Mouse (Mus musculus) liver, embryonic 11.5 days (tissue): ENCODE results near the gene Apom. TPM values are rescaled to one million over a fixed set of nuclear protein-coding genes. Genes with fewer than 3 reads are reported as not detected.

ENCODE experiments used
- ATAC-seq: fragments of 200-750 bp; cut with Nextera tagmentation; replicated peaks from 2 replicates; pipeline ENCODE4 v1.8.0; 2017; ENCODE audit warnings: moderate number of reproducible peaks, mild to moderate bottlenecking, moderate TSS enrichment, moderate library complexity; ENCODE audit not compliant: low FRiP score
- DNase-seq: peaks from one replicate; pipeline ENCODE4 v3.0.0-alpha.2; 2017; ENCODE audit warnings: low spot score
- H3K27ac ChIP-seq: fragments of 300-500 bp; sonication (generic); 2 replicates; pipeline ENCODE4 v1.5.1; 2014; ENCODE audit warnings: mild to moderate bottlenecking, low read depth, low read length, control low read depth
- H3K27me3 ChIP-seq: fragments of 300-500 bp; sonication (generic); replicated peaks from 2 replicates; pipeline ENCODE4 v1.6.1; 2014; ENCODE audit warnings: low read length, mixed read lengths; ENCODE audit not compliant: control insufficient read depth, insufficient read depth
- H3K36me3 ChIP-seq: fragments of 300-500 bp; sonication (generic); 2 replicates; pipeline ENCODE4 v1.6.1; 2014; ENCODE audit warnings: mild to moderate bottlenecking, low read length, moderate library complexity, mixed read lengths; ENCODE audit not compliant: control insufficient read depth, insufficient read depth
- H3K4me1 ChIP-seq: fragments of 300-500 bp; sonication (generic); replicated peaks from 2 replicates; pipeline ENCODE4 v1.6.1; 2014; ENCODE audit warnings: low read length, mixed read lengths; ENCODE audit not compliant: control insufficient read depth, insufficient read depth
- H3K4me2 ChIP-seq: fragments of 300-500 bp; sonication (generic); 2 replicates; pipeline ENCODE4 v1.6.1; 2014; ENCODE audit warnings: mild to moderate bottlenecking, control low read depth, moderate library complexity
- H3K4me3 ChIP-seq: fragments of 300-500 bp; sonication (generic); 2 replicates; pipeline ENCODE4 v1.5.1; 2014; ENCODE audit warnings: low read depth, low read length, control low read depth
- H3K9ac ChIP-seq: fragments of 300-500 bp; sonication (generic); 2 replicates; pipeline ENCODE4 v1.6.1; 2014; ENCODE audit warnings: low read depth, low read length, control low read depth
- H3K9me3 ChIP-seq: fragments of 300-500 bp; sonication (generic); 2 replicates; pipeline ENCODE4 v1.6.1; 2016; ENCODE audit warnings: low read length, inconsistent platforms, mixed read lengths; ENCODE audit not compliant: control insufficient read depth
- WGBS: fragments of 180-500 bp; shearing (Covaris S2); extraction: QIAGEN DNeasy Blood & Tissue Kit; methylation state at CpG from one replicate; pipeline ENCODE4 v1.1.7; 2014; 5-methylcytosine and 5-hydroxymethylcytosine counted together
- polyA plus RNA-seq: library from polyadenylated mRNA; unstranded; fragments of >200 nt; fragmentation: Nextera tagmentation; extraction: Ambion mirVana; gene quantifications from 2 replicates; pipeline ENCODE4 v1.2.1, GENCODE M21; 2014

Apom gene
- polyA plus RNA-seq, 1 experiment from 2014 or later, result 429 TPM

GRCm38 (mm10) chr17:35103221-35103690 is 28.6 kb downstream of the Apom start:
- DNase-seq, result no peak
- H3K9me3 ChIP-seq, result no peaks in the 10 kb centered on the region
- H3K4me1 ChIP-seq, result peaks cover 41% of the 10 kb centered on the region
- peak overlapping the region; percentile 52 for H3K9ac ChIP-seq
- peak overlapping the region; percentile 73; the same call in 1 of the 2 replicates for H3K27ac ChIP-seq
- H3K36me3 ChIP-seq, result peaks cover 34% of the 10 kb centered on the region
- no peak overlapping the region for H3K4me3 ChIP-seq
- WGBS, result 59% methylated on average over 6 of the region's 6 CpGs
- no peak for ATAC-seq
- H3K4me2 ChIP-seq, result no peak overlapping the region
- H3K27me3 ChIP-seq, result no peaks in the 10 kb centered on the region

GRCm38 (mm10) chr17:35102299-35102698 is 29.6 kb downstream of the Apom start:
- H3K36me3 ChIP-seq, result peaks cover 34% of the 10 kb centered on the region
- 77% methylated on average over 8 of the region's 8 CpGs for WGBS

GRCm38 (mm10) chr17:35101161-35101560 is 30.7 kb downstream of the Apom start:
- no peaks in the 10 kb centered on the region for H3K27me3 ChIP-seq
- H3K36me3 ChIP-seq, result peaks cover 42% of the 10 kb centered on the region
- H3K27ac ChIP-seq, result no peak overlapping the region
- 91% methylated on average over 11 of the region's 11 CpGs for WGBS
- H3K9me3 ChIP-seq, result no peaks in the 10 kb centered on the region
- H3K4me2 ChIP-seq, result no peak overlapping the region
- H3K4me3 ChIP-seq, result no peak overlapping the region
- no peak for DNase-seq
- no peak overlapping the region for H3K9ac ChIP-seq
- peaks cover 39% of the 10 kb centered on the region for H3K4me1 ChIP-seq
- no peak for ATAC-seq

More at GRCm38 (mm10) chr17:35102299-35102698, 29.6 kb downstream of the Apom start:
- Histone ChIP-seq H3K4me1 (peaks cover 41% of the 10 kb centered on the region), H3K27ac (no peak overlapping the region), H3K9ac (no peak overlapping the region), H3K9me3 (no peaks in the 10 kb centered on the region), H3K4me2 (no peak overlapping the region), H3K4me3 (no peak overlapping the region), H3K27me3 (no peaks in the 10 kb centered on the region)
- ATAC-seq (no peak), DNase-seq (no peak)

GRCm38 (mm10) chr17:35100196-35100765 is 31.6 kb downstream of the Apom start:
- Histone ChIP-seq H3K4me3 (no peak overlapping the region), H3K9ac (no peak overlapping the region), H3K36me3 (peaks cover 44% of the 10 kb centered on the region), H3K4me2 (no peak overlapping the region), H3K27me3 (no peaks in the 10 kb centered on the region), H3K27ac (no peak overlapping the region), H3K9me3 (no peaks in the 10 kb centered on the region), H3K4me1 (peaks cover 30% of the 10 kb centered on the region)
- DNase-seq (no peak), ATAC-seq (no peak)
- WGBS, result 72% methylated on average over 10 of the region's 10 CpGs

GRCm38 (mm10) chr17:35097164-35097655 is 34.6 kb downstream of the Apom start:
- H3K27me3 ChIP-seq, result no peaks in the 10 kb centered on the region
- no peak for DNase-seq
- ATAC-seq, result no peak
- H3K27ac ChIP-seq, result no peak overlapping the region
- no peak overlapping the region for H3K9ac ChIP-seq
- peaks cover under 1% of the 10 kb centered on the region; the same call in 1 of the 2 replicates for H3K4me1 ChIP-seq
- H3K4me2 ChIP-seq, result no peak overlapping the region
- H3K4me3 ChIP-seq, result no peak overlapping the region
- H3K9me3 ChIP-seq, result no peaks in the 10 kb centered on the region
- WGBS, result 90% methylated on average over 12 of the region's 12 CpGs
- peaks cover 39% of the 10 kb centered on the region for H3K36me3 ChIP-seq

DNA sequence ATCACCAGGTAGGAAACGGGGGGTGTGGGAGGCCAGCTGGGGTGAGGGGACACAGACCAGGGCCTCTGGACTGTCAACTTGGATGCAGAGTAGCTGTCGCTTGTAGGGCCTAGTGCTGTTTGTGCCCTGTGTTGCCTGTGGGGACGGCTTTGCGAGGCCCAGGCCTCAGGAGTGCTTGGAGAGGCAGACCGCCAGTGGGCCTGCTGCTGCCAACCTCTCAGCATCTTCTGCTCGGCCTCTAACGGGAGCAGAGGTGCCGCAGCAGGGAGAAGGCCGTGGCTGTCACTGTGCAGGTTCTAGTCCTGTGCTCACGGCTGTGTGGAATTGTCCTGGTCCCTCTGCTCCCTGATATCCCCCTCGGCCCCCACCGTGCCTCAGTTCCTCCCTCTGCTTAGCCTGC is 35.3 kb downstream of the Apom start:
- H3K36me3 ChIP-seq, result peaks cover 36% of the 10 kb centered on the region
- WGBS, result 89% methylated on average over 12 of the region's 12 CpGs
- H3K9ac ChIP-seq, result no peak overlapping the region

DNA sequence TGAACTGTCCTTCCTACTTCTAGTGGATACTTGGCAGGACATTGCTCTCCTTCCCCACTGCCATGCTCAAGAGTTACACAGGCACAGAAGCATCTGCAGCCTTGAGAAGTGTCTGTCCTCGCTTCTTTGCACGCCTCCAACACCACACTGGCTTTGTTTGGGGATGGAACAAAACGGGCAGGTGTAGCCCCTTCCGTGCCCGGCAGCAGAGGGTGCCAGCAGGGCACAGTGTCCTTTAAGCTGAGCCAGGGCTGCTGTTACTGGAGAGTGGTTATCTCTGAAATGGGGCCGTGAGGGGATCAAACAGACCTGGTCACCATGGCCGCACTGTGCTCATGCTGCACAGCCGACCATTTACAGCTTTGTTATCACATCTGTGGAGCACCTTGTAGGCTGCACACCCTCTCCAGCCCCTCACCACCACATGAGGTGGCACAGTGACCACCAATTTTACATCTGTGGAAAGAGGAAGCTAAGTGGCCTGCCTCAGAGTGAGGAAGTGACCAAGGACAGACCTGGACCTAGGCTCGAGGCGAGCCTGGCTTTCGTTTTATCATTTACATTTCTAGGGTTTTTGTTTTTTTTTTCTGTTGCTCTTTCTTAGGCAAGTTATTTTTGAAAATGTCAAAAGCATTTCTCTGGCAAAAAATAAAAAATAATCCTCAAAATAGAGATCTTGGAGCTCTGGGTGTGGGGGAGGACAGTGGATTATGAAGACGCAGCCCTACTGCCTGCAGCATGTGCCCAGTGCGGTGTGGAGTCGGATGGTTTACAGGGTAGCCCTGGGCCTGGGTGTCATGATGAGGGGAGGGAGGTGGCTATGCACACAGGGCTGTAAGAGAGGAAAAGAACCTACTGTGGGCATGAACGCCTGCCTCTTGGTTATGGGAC is 37.1 kb downstream of the Apom start:
- Histone ChIP-seq H3K9ac (no peak overlapping the region), H3K4me2 (no peak overlapping the region), H3K27ac (no peak overlapping the region), H3K36me3 (peaks cover 28% of the 10 kb centered on the region), H3K9me3 (no peaks in the 10 kb centered on the region), H3K4me3 (no peak overlapping the region), H3K4me1 (peaks cover 7% of the 10 kb centered on the region), H3K27me3 (no peaks in the 10 kb centered on the region)
- 85% methylated on average over 15 of the region's 15 CpGs for WGBS
- DNase-seq (no peak), ATAC-seq (no peak)

More for the DNA sequence above, 35.3 kb downstream of the Apom start:
- Histone ChIP-seq H3K4me3 (no peak overlapping the region), H3K4me1 (no peaks in the 10 kb centered on the region; the same call in 1 of the 2 replicates), H3K4me2 (no peak overlapping the region), H3K27ac (no peak overlapping the region), H3K27me3 (no peaks in the 10 kb centered on the region), H3K9me3 (no peaks in the 10 kb centered on the region)
- no peak for DNase-seq
- ATAC-seq, result no peak

DNA sequence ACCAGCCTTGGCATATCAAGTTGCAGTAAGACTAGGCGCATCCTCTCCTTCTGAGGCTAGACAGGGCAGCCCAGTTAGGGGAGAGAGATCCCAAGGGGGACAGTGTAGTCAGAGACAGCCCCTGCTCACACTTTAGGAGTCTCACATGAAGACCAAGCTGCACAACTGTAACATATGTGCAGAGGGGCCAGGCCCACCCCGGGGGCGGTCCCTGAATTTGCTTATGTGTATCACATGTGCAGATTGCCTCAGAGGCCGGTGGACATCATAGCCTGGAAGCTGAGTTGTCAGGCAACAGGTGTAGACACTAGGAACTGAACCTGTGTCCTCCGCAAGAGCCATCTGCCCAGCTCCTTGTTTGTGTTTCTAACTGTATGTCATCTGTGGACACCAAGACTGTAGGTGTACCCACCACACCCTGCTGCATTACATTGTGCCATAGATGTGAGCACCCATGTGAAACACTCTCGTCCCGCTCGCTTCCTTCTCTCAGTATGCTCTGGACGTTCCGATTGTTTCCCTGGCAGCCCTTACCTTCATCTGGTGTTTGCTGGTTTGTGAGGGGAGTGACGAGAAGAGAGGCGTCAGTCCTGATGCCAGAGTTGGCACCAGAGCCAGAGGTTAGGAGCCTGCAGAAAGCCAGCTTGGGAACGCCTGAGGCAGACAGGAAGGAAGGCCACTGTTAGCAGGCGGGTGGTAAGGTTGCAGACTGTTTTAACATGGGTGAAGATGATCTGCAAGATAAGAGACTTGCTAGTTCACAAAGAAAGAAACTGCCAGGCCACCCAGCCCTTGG is 39.2 kb downstream of the Apom start:
- WGBS, result 90% methylated on average over 14 of the region's 14 CpGs
- Histone ChIP-seq H3K4me3 (no peak overlapping the region), H3K9me3 (no peaks in the 10 kb centered on the region), H3K4me1 (peaks cover 7% of the 10 kb centered on the region), H3K36me3 (peaks cover 25% of the 10 kb centered on the region), H3K9ac (no peak overlapping the region), H3K27me3 (no peaks in the 10 kb centered on the region), H3K27ac (no peak overlapping the region), H3K4me2 (no peak overlapping the region)
- ATAC-seq (no peak), DNase-seq (no peak)
